Mouse (Mus musculus) heart, embryonic 16.5 days (tissue): ENCODE results near the gene Rnf41. TPM values are rescaled to one million over a fixed set of nuclear protein-coding genes. Genes with fewer than 3 reads are reported as not detected.

Experiments
- ATAC-seq: fragments of 200-750 bp; cut with Nextera tagmentation; replicated peaks from 2 replicates; pipeline ENCODE4 v1.8.0; 2017; ENCODE audit warnings: moderate number of reproducible peaks; ENCODE audit not compliant: insufficient read depth, low FRiP score; ENCODE audit errors: extremely low read depth
- H3K27ac ChIP-seq: fragments of 300-500 bp; sonication (generic); 2 replicates; pipeline ENCODE4 v1.5.1; 2014; ENCODE audit warnings: mild to moderate bottlenecking, low read length, control low read depth, moderate library complexity
- H3K27me3 ChIP-seq: fragments of 300-500 bp; sonication (generic); 2 replicates; pipeline ENCODE4 v1.6.1; 2014; ENCODE audit warnings: low read length, mixed read lengths; ENCODE audit not compliant: control insufficient read depth, insufficient read depth
- H3K36me3 ChIP-seq: fragments of 300-500 bp; sonication (generic); 2 replicates; pipeline ENCODE4 v1.6.1; 2014; ENCODE audit not compliant: control insufficient read depth, insufficient read depth
- H3K4me1 ChIP-seq: fragments of 300-500 bp; sonication (generic); 2 replicates; pipeline ENCODE4 v1.6.1; 2014; ENCODE audit warnings: low read length, mixed read lengths; ENCODE audit not compliant: control insufficient read depth, insufficient read depth
- H3K4me2 ChIP-seq: fragments of 300-500 bp; sonication (generic); 2 replicates; pipeline ENCODE4 v1.6.1; 2014; ENCODE audit warnings: low read depth, mild to moderate bottlenecking, control low read depth, low read length
- H3K4me3 ChIP-seq: fragments of 300-500 bp; sonication (generic); 2 replicates; pipeline ENCODE4 v1.5.1; 2014; ENCODE audit warnings: mild to moderate bottlenecking, control low read depth, low read length
- H3K9ac ChIP-seq: fragments of 300-500 bp; sonication (generic); 2 replicates; pipeline ENCODE4 v1.6.1; 2014; ENCODE audit warnings: low read length, control low read depth
- H3K9me3 ChIP-seq: fragments of 300-500 bp; sonication (generic); replicated peaks from 2 replicates; pipeline ENCODE4 v1.6.1; 2016; ENCODE audit warnings: low read length; ENCODE audit not compliant: control insufficient read depth
- WGBS: fragments of 180-500 bp; shearing (Covaris S2); extraction: QIAGEN DNeasy Blood & Tissue Kit; methylation state at CpG from one replicate; pipeline ENCODE4 v1.1.7; 2014; 5-methylcytosine and 5-hydroxymethylcytosine counted together
- polyA plus RNA-seq: library from polyadenylated mRNA; unstranded; fragments of >200 nt; fragmentation: Nextera tagmentation; extraction: Ambion mirVana; gene quantifications from 2 replicates; pipeline ENCODE4 v1.2.1, GENCODE M21; 2015

The Rnf41 gene
- polyA plus RNA-seq, 1 experiment from 2014 or later, result 29.9 TPM

GRCm38 (mm10) chr10:128370601-128371000, 40.9 kb upstream of the Rnf41 start:
- H3K4me2 ChIP-seq, result no peak overlapping the region
- H3K4me3 ChIP-seq, result no peak overlapping the region
- no peak for ATAC-seq
- H3K27ac ChIP-seq, result no peak overlapping the region
- H3K9me3 ChIP-seq, result peaks cover 4% of the 10 kb centered on the region
- whole genome bisulfite sequencing, result 60% methylated on average over 4 of the region's 4 CpGs
- no peaks in the 10 kb centered on the region for H3K27me3 ChIP-seq
- H3K36me3 ChIP-seq, result no peaks in the 10 kb centered on the region
- peaks cover 18% of the 10 kb centered on the region for H3K4me1 ChIP-seq
- H3K9ac ChIP-seq, result no peak overlapping the region

GRCm38 (mm10) chr10:128372142-128372541, 39.3 kb upstream of the Rnf41 start:
- Histone ChIP-seq H3K4me3 (no peak overlapping the region), H3K27ac (no peak overlapping the region), H3K36me3 (no peaks in the 10 kb centered on the region), H3K9ac (no peak overlapping the region), H3K4me2 (no peak overlapping the region), H3K9me3 (peaks cover 4% of the 10 kb centered on the region), H3K4me1 (peaks cover 23% of the 10 kb centered on the region), H3K27me3 (no peaks in the 10 kb centered on the region)
- no peak for ATAC-seq
- WGBS, result 82% methylated on average over 5 of the region's 5 CpGs

GRCm38 (mm10) chr10:128372989-128373748, 38.3 kb upstream of the Rnf41 start:
- Histone ChIP-seq H3K27ac (peak overlapping the region; percentile 53), H3K9ac (no peak overlapping the region), H3K4me3 (no peak overlapping the region), H3K4me1 (peaks cover 18% of the 10 kb centered on the region), H3K36me3 (no peaks in the 10 kb centered on the region), H3K27me3 (no peaks in the 10 kb centered on the region), H3K9me3 (peaks cover 4% of the 10 kb centered on the region), H3K4me2 (no peak overlapping the region)
- 47% methylated on average over 6 of the region's 6 CpGs for WGBS
- ATAC-seq, result no peak

GRCm38 (mm10) chr10:128374393-128374792, 37.1 kb upstream of the Rnf41 start:
- H3K9me3 ChIP-seq, result peaks cover 4% of the 10 kb centered on the region
- H3K4me2 ChIP-seq, result no peak overlapping the region
- WGBS, result 80% methylated on average over 6 of the region's 6 CpGs

GRCm38 (mm10) chr10:128376099-128376454, 35.4 kb upstream of the Rnf41 start:
- no peak for ATAC-seq
- Histone ChIP-seq H3K9me3 (peaks cover 4% of the 10 kb centered on the region), H3K4me3 (peak overlapping the region; percentile 95), H3K27ac (peak overlapping the region; percentile 93), H3K4me2 (peak overlapping the region; percentile 93), H3K27me3 (no peaks in the 10 kb centered on the region), H3K9ac (peak overlapping the region; percentile 99), H3K4me1 (peaks cover 18% of the 10 kb centered on the region), H3K36me3 (peaks cover 15% of the 10 kb centered on the region)
- 55% methylated on average over 4 of the region's 4 CpGs for WGBS

More at GRCm38 (mm10) chr10:128374393-128374792, 37.1 kb upstream of the Rnf41 start:
- Histone ChIP-seq H3K27ac (no peak overlapping the region), H3K27me3 (no peaks in the 10 kb centered on the region), H3K36me3 (peaks cover 6% of the 10 kb centered on the region; the same call in 1 of the 2 replicates), H3K4me3 (no peak overlapping the region), H3K9ac (no peak overlapping the region), H3K4me1 (peaks cover 21% of the 10 kb centered on the region)
- no peak for ATAC-seq

GRCm38 (mm10) chr10:128376455-128377211, 34.8 kb upstream of the Rnf41 start, which contains the start of gene Ankrd52:
Ankrd52 (plus strand) TSS chr10:128377115.
- Histone ChIP-seq H3K9me3 (peaks cover 4% of the 10 kb centered on the region), H3K9ac (peak within 1 kb of the TSS; percentile 99), H3K27me3 (no peaks in the 10 kb centered on the region), H3K4me2 (peak within 1 kb of the TSS; percentile 93), H3K4me1 (peaks cover 18% of the 10 kb centered on the region), H3K27ac (peak within 1 kb of the TSS; percentile 93), H3K4me3 (peak within 1 kb of the TSS; percentile 95), H3K36me3 (peaks cover 19% of the 10 kb centered on the region)
- WGBS, result under 1% methylated on average over 69 of the region's 73 CpGs
- peak; percentile 91 for ATAC-seq

GRCm38 (mm10) chr10:128377222-128377939, 34.1 kb upstream of the Rnf41 start:
- Histone ChIP-seq H3K9me3 (peaks cover 4% of the 10 kb centered on the region), H3K36me3 (peaks cover 27% of the 10 kb centered on the region), H3K9ac (peak overlapping the region; percentile 99), H3K27ac (peak overlapping the region; percentile 93), H3K27me3 (no peaks in the 10 kb centered on the region), H3K4me1 (peaks cover 18% of the 10 kb centered on the region), H3K4me2 (peak overlapping the region; percentile 93), H3K4me3 (peak overlapping the region; percentile 95)
- peak; percentile 43 for ATAC-seq
- WGBS, result 0% methylated on average over 43 of the region's 47 CpGs

- peaks cover 4% of the 10 kb centered on the region for H3K9me3 ChIP-seq
- H3K27me3 ChIP-seq, result no peaks in the 10 kb centered on the region
- peak overlapping the region; percentile 93 for H3K4me2 ChIP-seq
- H3K36me3 ChIP-seq, result peaks cover 33% of the 10 kb centered on the region
- ATAC-seq, result no peak
- peak overlapping the region; percentile 95 for H3K4me3 ChIP-seq
- WGBS, result 62% methylated on average over 14 of the region's 14 CpGs
- peak overlapping the region; percentile 93 for H3K27ac ChIP-seq
- H3K9ac ChIP-seq, result peak overlapping the region; percentile 99
- peaks cover 16% of the 10 kb centered on the region for H3K4me1 ChIP-seq
Measured at GRCm38 (mm10) chr10:128377940-128378448, 33.5 kb upstream of the Rnf41 start.
